Mouse (Mus musculus) MEL (cell line): ENCODE data around the gene Mrtfa.

Source experiments
- BHLHE40 ChIP-seq: IDR thresholded peaks from 2 replicates; pipeline ENCODE4 v1.6.1; 2012; ENCODE audit warnings: low read depth, mild to moderate bottlenecking, inconsistent platforms, low read length, improper control_type of control experiment, borderline replicate concordance
- CTCF ChIP-seq, 3 experiments: IDR thresholded peaks in 2 of 3; conservative IDR thresholded peaks in 1 of 3; 2 replicates each; pipeline ENCODE4 v1.5.1; 2011 to 2012; ENCODE audit warnings: low read length in 3 of 3, low read depth in 2 of 3, mild to moderate bottlenecking in 2 of 3, improper control_type of control experiment in 1 of 3, inconsistent platforms in 1 of 3, mixed read lengths in 1 of 3, moderate library complexity in 1 of 3; ENCODE audit not compliant: control insufficient read depth in 1 of 3, insufficient read depth in 1 of 3, poor library complexity in 1 of 3, severe bottlenecking in 1 of 3
- GABPA ChIP-seq: IDR thresholded peaks from 2 replicates; pipeline ENCODE4 v1.6.1; 2012; ENCODE audit warnings: low read depth, mild to moderate bottlenecking, inconsistent platforms, low read length, improper control_type of control experiment, moderate library complexity
- MXI1 ChIP-seq: IDR thresholded peaks from 2 replicates; pipeline ENCODE4 v1.6.1; 2011; ENCODE audit warnings: mild to moderate bottlenecking, low read depth, low read length, improper control_type of control experiment
- MYB ChIP-seq: IDR thresholded peaks from 2 replicates; pipeline ENCODE4 v1.6.1; 2011; ENCODE audit warnings: mild to moderate bottlenecking, low read depth, low read length, improper control_type of control experiment
- POLR2A ChIP-seq, 2 experiments: IDR thresholded peaks; 2 replicates each; pipeline ENCODE4 v1.6.1; 2011 to 2012; ENCODE audit warnings: low read length in 2 of 2, mild to moderate bottlenecking in 2 of 2, control low read depth in 1 of 2, improper control_type of control experiment in 1 of 2, low read depth in 1 of 2, moderate library complexity in 1 of 2; ENCODE audit not compliant: control insufficient read depth in 1 of 2, insufficient read depth in 1 of 2, poor library complexity in 1 of 2
- SIN3A ChIP-seq: IDR thresholded peaks from 2 replicates; pipeline ENCODE4 v1.6.1; 2012; ENCODE audit warnings: low read length, improper control_type of control experiment, inconsistent platforms
- TAL1 ChIP-seq: IDR thresholded peaks from 2 replicates; pipeline ENCODE4 v1.6.1; 2012; ENCODE audit warnings: mild to moderate bottlenecking, inconsistent platforms, low read length, moderate library complexity, mixed read lengths
- UBTF ChIP-seq: IDR thresholded peaks from 2 replicates; pipeline ENCODE4 v1.6.1; 2012; ENCODE audit warnings: low read depth, mild to moderate bottlenecking, inconsistent platforms, low read length, improper control_type of control experiment, moderate library complexity, borderline replicate concordance; ENCODE audit not compliant: insufficient read depth
- USF1 ChIP-seq: IDR thresholded peaks from 2 replicates; pipeline ENCODE4 v1.6.1; 2014; ENCODE audit warnings: low read depth, mild to moderate bottlenecking, inconsistent platforms, low read length, improper control_type of control experiment, moderate library complexity
- ZNF384 ChIP-seq: IDR thresholded peaks from 2 replicates; pipeline ENCODE4 v1.6.1; 2012; ENCODE audit warnings: low read depth, mild to moderate bottlenecking, inconsistent platforms, low read length, improper control_type of control experiment

DNA sequence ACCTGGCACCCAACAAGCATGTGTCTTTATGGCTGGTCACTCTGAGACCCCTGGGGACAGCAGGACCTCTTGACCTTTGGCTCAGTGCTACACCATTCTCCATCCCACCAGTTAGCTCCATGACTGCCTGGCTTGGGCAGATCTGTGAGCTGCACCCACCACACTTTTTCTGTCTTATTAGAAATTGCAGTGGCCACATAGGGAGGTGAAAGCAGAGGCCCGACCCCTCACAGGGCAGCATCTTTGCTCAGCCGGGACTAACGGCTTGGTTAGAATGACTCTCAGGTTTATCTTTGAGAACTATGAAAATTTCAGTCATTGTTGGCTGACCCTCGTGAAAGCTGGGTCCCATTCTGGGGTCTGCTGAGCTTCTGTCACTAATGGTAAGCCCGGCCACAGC lies 163.7 kb downstream of the Mrtfa start:
- TF ChIP-seq GABPA (no peak), CTCF (IDR thresholded peaks at IDR 0.05 in 2 of 3, conservative IDR thresholded peaks at IDR 0.05 in 1 of 3; ENCODE audit: control insufficient read depth in 1 of 3, insufficient read depth in 1 of 3, low read depth in 2 of 3, low read length in 3 of 3, poor library complexity in 1 of 3, severe bottlenecking in 1 of 3) (no peak), ZNF384 (no peak), TAL1 (no peak), SIN3A (no peak), MYB (no peak), BHLHE40 (no peak), MXI1 (no peak), POLR2A (IDR thresholded peaks at IDR 0.05; ENCODE audit: control insufficient read depth in 1 of 2, insufficient read depth in 1 of 2, low read depth in 1 of 2, low read length in 2 of 2, poor library complexity in 1 of 2) (no peak), USF1 (no peak), UBTF (no peak)
